Mouse (Mus musculus) cortical plate, adult 2 months (tissue): ENCODE data around the gene Dmgdh.

Source experiments
- CTCF ChIP-seq: fragments of 200-500 bp; IDR thresholded peaks from 2 replicates; pipeline ENCODE4 v1.5.1; 2011; ENCODE audit warnings: mild to moderate bottlenecking, control low read depth, low read length; ENCODE audit not compliant: insufficient read depth; ENCODE audit errors: extremely low read depth
- POLR2A ChIP-seq: fragments of 200-500 bp; IDR thresholded peaks from 2 replicates; pipeline ENCODE4 v1.6.1; 2011; ENCODE audit warnings: mild to moderate bottlenecking, low read length, control low read depth; ENCODE audit not compliant: insufficient read depth; ENCODE audit errors: extremely low read depth

DNA sequence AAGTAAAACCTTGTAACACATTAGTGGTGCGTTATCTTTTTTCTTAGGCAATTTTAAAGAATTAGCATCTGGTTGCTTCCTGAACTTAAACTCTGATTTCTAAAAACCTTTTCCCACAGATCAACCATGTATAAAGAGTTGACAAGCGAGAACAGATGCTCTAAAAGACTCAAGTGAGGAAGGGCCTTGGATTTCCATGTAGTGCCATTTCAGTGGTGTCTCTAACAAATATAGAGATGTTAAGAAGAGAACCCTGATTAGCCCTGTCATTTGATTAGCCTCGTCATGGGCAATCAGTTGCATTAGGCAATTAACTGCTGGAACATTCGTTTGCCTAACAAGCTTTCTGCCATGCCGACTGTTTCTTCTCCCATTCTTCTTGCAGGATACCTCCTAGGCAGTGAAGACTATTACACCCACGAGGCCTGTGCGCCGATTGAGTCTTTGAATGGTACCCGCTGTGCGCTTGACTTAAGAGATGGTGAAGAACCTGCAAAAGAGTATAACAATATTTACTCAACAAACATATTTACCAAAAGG lies 119.5 kb downstream of the Dmgdh start:
- TF ChIP-seq POLR2A (no peak), CTCF (no peak)
